Mouse (Mus musculus): ENCODE data around the gene Zbtb8b. TPM values are rescaled to one million over a fixed set of nuclear protein-coding genes. Genes with fewer than 3 reads are reported as not detected.

Gene Zbtb8b
- polyA plus RNA-seq, 2 experiments = 0.87 to 1.3 TPM

- no peaks in the 10 kb centered on the region for H3K27me3 ChIP-seq (ENCODE audit: control insufficient read depth, insufficient read depth, low read length)
- H3K27ac ChIP-seq (replicated peaks; ENCODE audit: low read depth, low read length) = no peak overlapping the region
- H3K36me3 ChIP-seq (ENCODE audit: control insufficient read depth, insufficient read depth, low read length) = no peaks in the 10 kb centered on the region
- H3K4me3 ChIP-seq (replicated peaks; ENCODE audit: low read length) = no peak overlapping the region
- DNase-seq (ENCODE audit: low spot score) (no peak), ATAC-seq (ENCODE audit: low FRiP score, low read depth) (no peak)
- no peak overlapping the region for H3K9ac ChIP-seq (ENCODE audit: low read depth, low read length, severe bottlenecking)
- H3K9me3 ChIP-seq (ENCODE audit: control insufficient read depth, low read length) = no peaks in the 10 kb centered on the region
- no peak for TF ChIP-seq POLR2A (IDR thresholded peaks at IDR 0.05; ENCODE audit: borderline replicate concordance, extremely low read depth, insufficient read depth, insufficient read length)
- no peak overlapping the region for H3K4me2 ChIP-seq (replicated peaks; ENCODE audit: low read depth, low read length, severe bottlenecking)
- WGBS = 91% methylated on average over 8 of the region's 8 CpGs
- no peaks in the 10 kb centered on the region for H3K4me1 ChIP-seq (ENCODE audit: control insufficient read depth, insufficient read depth, low read length)
These were observed 54.2 kb downstream of the Zbtb8b start for GRCm38 (mm10) chr4:129386269-129386946.

- H3K4me1 ChIP-seq (ENCODE audit: control insufficient read depth, insufficient read depth, low read length) = no peaks in the 10 kb centered on the region
- 93% methylated on average over 11 of the region's 11 CpGs for WGBS
- no peak overlapping the region for H3K4me2 ChIP-seq (replicated peaks; ENCODE audit: low read depth, low read length, severe bottlenecking)
- H3K27ac ChIP-seq (replicated peaks; ENCODE audit: low read depth, low read length) = no peak overlapping the region
- no peak for TF ChIP-seq POLR2A (IDR thresholded peaks at IDR 0.05; ENCODE audit: borderline replicate concordance, extremely low read depth, insufficient read depth, insufficient read length)
- H3K36me3 ChIP-seq (ENCODE audit: control insufficient read depth, insufficient read depth, low read length) = no peaks in the 10 kb centered on the region
- no peak for ATAC-seq (ENCODE audit: low FRiP score, low read depth)
- H3K27me3 ChIP-seq (ENCODE audit: control insufficient read depth, insufficient read depth, low read length) = no peaks in the 10 kb centered on the region
- H3K9me3 ChIP-seq (ENCODE audit: control insufficient read depth, low read length) = no peaks in the 10 kb centered on the region
- no peak for DNase-seq (ENCODE audit: low spot score)
- no peak overlapping the region for H3K4me3 ChIP-seq (replicated peaks; ENCODE audit: low read length)
- H3K9ac ChIP-seq (ENCODE audit: low read depth, low read length, severe bottlenecking) = no peak overlapping the region
These were observed 55.0 kb downstream of the Zbtb8b start for GRCm38 (mm10) chr4:129385685-129386084.

- H3K27ac ChIP-seq (replicated peaks; ENCODE audit: low read depth, low read length) = no peak overlapping the region
- H3K27me3 ChIP-seq (ENCODE audit: control insufficient read depth, insufficient read depth, low read length) = no peaks in the 10 kb centered on the region
- WGBS = 28% methylated on average over 6 of the region's 6 CpGs
- no peaks in the 10 kb centered on the region for H3K36me3 ChIP-seq (ENCODE audit: control insufficient read depth, insufficient read depth, low read length)
- no peak for TF ChIP-seq POLR2A (IDR thresholded peaks at IDR 0.05; ENCODE audit: borderline replicate concordance, extremely low read depth, insufficient read depth, insufficient read length)
- ATAC-seq (ENCODE audit: low FRiP score, low read depth) (no peak), DNase-seq (ENCODE audit: low spot score) (no peak)
- H3K9me3 ChIP-seq (ENCODE audit: control insufficient read depth, low read length) = no peaks in the 10 kb centered on the region
- H3K4me1 ChIP-seq (ENCODE audit: control insufficient read depth, insufficient read depth, low read length) = no peaks in the 10 kb centered on the region
- H3K4me3 ChIP-seq (replicated peaks; ENCODE audit: low read length) = no peak overlapping the region
- H3K9ac ChIP-seq (ENCODE audit: low read depth, low read length, severe bottlenecking) = no peak overlapping the region
- H3K4me2 ChIP-seq (replicated peaks; ENCODE audit: low read depth, low read length, severe bottlenecking) = no peak overlapping the region
These were observed 56.2 kb downstream of the Zbtb8b start for GRCm38 (mm10) chr4:129384440-129384839.

GRCm38 (mm10) chr4:129383586-129383985 lies 57.1 kb downstream of the Zbtb8b start:
- Histone ChIP-seq H3K9me3 (ENCODE audit: control insufficient read depth, low read length) (no peaks in the 10 kb centered on the region), H3K9ac (ENCODE audit: low read depth, low read length, severe bottlenecking) (no peak overlapping the region), H3K4me3 (replicated peaks; ENCODE audit: low read length) (no peak overlapping the region), H3K4me2 (replicated peaks; ENCODE audit: low read depth, low read length, severe bottlenecking) (no peak overlapping the region), H3K36me3 (ENCODE audit: control insufficient read depth, insufficient read depth, low read length) (no peaks in the 10 kb centered on the region), H3K4me1 (ENCODE audit: control insufficient read depth, insufficient read depth, low read length) (no peaks in the 10 kb centered on the region), H3K27me3 (ENCODE audit: control insufficient read depth, insufficient read depth, low read length) (no peaks in the 10 kb centered on the region), H3K27ac (replicated peaks; ENCODE audit: low read depth, low read length) (no peak overlapping the region)
- ATAC-seq (ENCODE audit: low FRiP score, low read depth) (no peak), DNase-seq (ENCODE audit: low spot score) (no peak)
- no peak for TF ChIP-seq POLR2A (IDR thresholded peaks at IDR 0.05; ENCODE audit: borderline replicate concordance, extremely low read depth, insufficient read depth, insufficient read length)
- WGBS = 91% methylated on average over 3 of the region's 3 CpGs

GRCm38 (mm10) chr4:129382488-129382887 lies 58.2 kb downstream of the Zbtb8b start:
- TF ChIP-seq POLR2A (IDR thresholded peaks at IDR 0.05; ENCODE audit: borderline replicate concordance, extremely low read depth, insufficient read depth, insufficient read length) = no peak

More at GRCm38 (mm10) chr4:129382488-129382887, 58.2 kb downstream of the Zbtb8b start:
- H3K36me3 ChIP-seq (ENCODE audit: control insufficient read depth, insufficient read depth, low read length) = no peaks in the 10 kb centered on the region
- H3K9ac ChIP-seq (ENCODE audit: low read depth, low read length, severe bottlenecking) = no peak overlapping the region
- 0 out of 2 replicates have a peak, but pooled peaks cover 3% of the 10 kb centered on the region for H3K4me1 ChIP-seq (ENCODE audit: control insufficient read depth, insufficient read depth, low read length)
- WGBS = 89% methylated on average over 2 of the region's 2 CpGs
- ATAC-seq (ENCODE audit: low FRiP score, low read depth) (no peak), DNase-seq (ENCODE audit: low spot score) (no peak)
- H3K9me3 ChIP-seq (ENCODE audit: control insufficient read depth, low read length) = no peaks in the 10 kb centered on the region
- H3K27me3 ChIP-seq (ENCODE audit: control insufficient read depth, insufficient read depth, low read length) = no peaks in the 10 kb centered on the region
- H3K4me3 ChIP-seq (replicated peaks; ENCODE audit: low read length) = no peak overlapping the region
- no peak overlapping the region for H3K4me2 ChIP-seq (replicated peaks; ENCODE audit: low read depth, low read length, severe bottlenecking)
- H3K27ac ChIP-seq (replicated peaks; ENCODE audit: low read depth, low read length) = no peak overlapping the region

All from limb, embryonic 14.5 days (tissue).